Mouse (Mus musculus) forebrain, embryonic 11.5 days (tissue): ENCODE results near the gene Prickle1. TPM values are rescaled to one million over a fixed set of nuclear protein-coding genes. Genes with fewer than 3 reads are reported as not detected.

Source experiments
- ATAC-seq: fragments of 200-750 bp; cut with Nextera tagmentation; replicated peaks from 2 replicates; pipeline ENCODE4 v1.8.0; 2017; ENCODE audit warnings: moderate TSS enrichment; ENCODE audit not compliant: low FRiP score
- DNase-seq: peaks from one replicate; pipeline ENCODE4 v3.0.0-alpha.2; 2017; ENCODE audit warnings: low spot score
- H3K27ac ChIP-seq: fragments of 300-500 bp; sonication (generic); 2 replicates; pipeline ENCODE4 v1.5.1; 2014; ENCODE audit warnings: low read depth, low read length
- H3K27me3 ChIP-seq: fragments of 300-500 bp; sonication (generic); 2 replicates; pipeline ENCODE4 v1.6.1; 2014; ENCODE audit warnings: mild to moderate bottlenecking, low read length, mixed read lengths; ENCODE audit not compliant: control insufficient read depth, insufficient read depth
- H3K36me3 ChIP-seq: fragments of 300-500 bp; sonication (generic); 2 replicates; pipeline ENCODE4 v1.6.1; 2014; ENCODE audit warnings: mild to moderate bottlenecking, low read length, moderate library complexity, mixed read lengths; ENCODE audit not compliant: control insufficient read depth, insufficient read depth
- H3K4me1 ChIP-seq: fragments of 300-500 bp; sonication (generic); replicated peaks from 2 replicates; pipeline ENCODE4 v1.6.1; 2014; ENCODE audit warnings: low read length, mixed read lengths; ENCODE audit not compliant: control insufficient read depth, insufficient read depth
- H3K4me2 ChIP-seq: fragments of 300-500 bp; sonication (generic); 2 replicates; pipeline ENCODE4 v1.6.1; 2014; ENCODE audit warnings: low read depth, mild to moderate bottlenecking, low read length, moderate library complexity, mixed read lengths; ENCODE audit not compliant: severe bottlenecking
- H3K4me3 ChIP-seq: fragments of 300-500 bp; sonication (generic); 2 replicates; pipeline ENCODE4 v1.5.1; 2014; ENCODE audit warnings: low read depth, low read length
- H3K9ac ChIP-seq: fragments of 300-500 bp; sonication (generic); 2 replicates; pipeline ENCODE4 v1.6.1; 2014; ENCODE audit warnings: low read length
- H3K9me3 ChIP-seq: fragments of 300-500 bp; sonication (generic); 2 replicates; pipeline ENCODE4 v1.6.1; 2016; ENCODE audit warnings: low read length, mixed read lengths; ENCODE audit not compliant: control insufficient read depth
- WGBS: fragments of 180-500 bp; shearing (Covaris S2); extraction: QIAGEN DNeasy Blood & Tissue Kit; methylation state at CpG from one replicate; pipeline ENCODE4 v1.1.7; 2014; 5-methylcytosine and 5-hydroxymethylcytosine counted together
- polyA plus RNA-seq: library from polyadenylated mRNA; unstranded; fragments of >200 nt; fragmentation: Nextera tagmentation; extraction: Ambion mirVana; gene quantifications from 2 replicates; pipeline ENCODE4 v1.2.1, GENCODE M21; 2014

The Prickle1 gene
- polyA plus RNA-seq, 1 experiment from 2014 or later = 11.6 TPM

DNA sequence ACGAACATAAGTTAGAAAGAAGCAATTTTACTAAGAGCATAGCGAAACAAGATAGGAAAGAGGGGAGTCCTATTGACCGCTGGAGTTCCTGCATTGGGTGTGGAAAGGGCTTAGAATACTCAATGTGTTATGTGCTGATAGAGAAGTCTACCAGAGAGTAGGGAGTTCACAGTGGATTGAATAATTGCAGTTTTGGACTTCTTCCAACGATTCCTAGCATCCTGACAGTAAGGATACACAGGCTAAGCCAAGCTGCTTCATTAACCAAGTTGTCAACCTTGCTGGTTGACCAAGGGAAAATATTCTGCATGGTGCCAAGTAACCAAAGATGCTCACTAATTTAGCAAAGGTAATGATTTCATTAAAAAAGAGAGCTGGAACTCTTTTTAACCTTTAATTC is 118.0 kb downstream of the Prickle1 start:
- Histone ChIP-seq H3K4me1 (no peaks in the 10 kb centered on the region), H3K4me3 (no peak overlapping the region), H3K4me2 (no peak overlapping the region), H3K27ac (no peak overlapping the region), H3K27me3 (no peaks in the 10 kb centered on the region), H3K36me3 (no peaks in the 10 kb centered on the region), H3K9ac (no peak overlapping the region), H3K9me3 (no peaks in the 10 kb centered on the region)
- no peak for DNase-seq
- ATAC-seq = no peak
- 95% methylated on average over 4 of the region's 4 CpGs for WGBS

DNA sequence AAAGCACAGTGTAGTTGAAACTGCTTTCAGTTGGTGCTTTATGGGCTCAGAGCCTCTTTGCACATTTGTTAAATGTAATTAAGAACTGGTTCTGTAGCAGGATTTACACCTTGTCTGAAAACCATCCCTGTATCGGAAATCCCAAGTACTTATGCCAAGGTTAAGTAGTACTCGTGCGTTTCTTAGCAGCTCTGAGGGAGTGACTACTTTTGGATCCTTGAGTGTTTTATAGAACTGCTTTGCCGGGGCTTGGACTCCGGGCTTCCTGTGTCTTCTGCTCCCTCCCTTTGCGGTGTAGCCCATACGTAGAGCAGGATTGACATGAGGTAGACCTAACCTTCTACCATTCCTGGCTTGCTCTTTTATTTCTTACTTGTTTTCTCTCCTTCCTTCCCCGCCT is 120.0 kb downstream of the Prickle1 start:
- H3K27me3 ChIP-seq = no peaks in the 10 kb centered on the region
- no peak overlapping the region for H3K9ac ChIP-seq
- no peak overlapping the region for H3K27ac ChIP-seq
- H3K4me3 ChIP-seq = no peak overlapping the region
- no peaks in the 10 kb centered on the region for H3K9me3 ChIP-seq
- peaks cover 8% of the 10 kb centered on the region; the same call in 1 of the 2 replicates for H3K4me1 ChIP-seq
- 84% methylated on average over 8 of the region's 8 CpGs for WGBS
- DNase-seq (no peak), ATAC-seq (no peak)
- H3K36me3 ChIP-seq = no peaks in the 10 kb centered on the region
- H3K4me2 ChIP-seq = no peak overlapping the region

DNA sequence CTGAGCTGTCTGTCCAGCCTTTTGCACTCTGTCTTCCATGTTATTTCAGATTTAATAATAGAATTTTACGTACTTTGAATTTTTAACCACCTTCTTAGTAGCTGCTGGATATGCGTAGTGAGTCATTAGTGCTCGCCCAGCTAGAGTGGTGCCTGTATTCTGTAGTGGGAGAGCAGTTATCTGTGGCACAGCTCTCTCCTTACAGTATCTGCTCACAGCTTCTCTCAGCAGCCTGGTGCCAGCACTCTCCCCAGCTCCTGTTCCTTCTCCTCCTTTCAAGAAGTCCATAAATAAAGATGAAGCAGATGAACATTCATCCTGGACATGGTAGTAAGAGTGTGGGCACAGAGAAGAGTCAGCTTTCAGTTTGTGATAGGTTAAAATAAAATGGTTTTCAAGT is 121.4 kb downstream of the Prickle1 start:
- Histone ChIP-seq H3K4me2 (no peak overlapping the region), H3K9ac (no peak overlapping the region), H3K36me3 (no peaks in the 10 kb centered on the region), H3K4me1 (peaks cover 8% of the 10 kb centered on the region; the same call in 1 of the 2 replicates), H3K9me3 (no peaks in the 10 kb centered on the region), H3K27ac (no peak overlapping the region), H3K4me3 (no peak overlapping the region), H3K27me3 (no peaks in the 10 kb centered on the region)
- DNase-seq (no peak), ATAC-seq (no peak)
- 94% methylated on average over 3 of the region's 3 CpGs for WGBS

DNA sequence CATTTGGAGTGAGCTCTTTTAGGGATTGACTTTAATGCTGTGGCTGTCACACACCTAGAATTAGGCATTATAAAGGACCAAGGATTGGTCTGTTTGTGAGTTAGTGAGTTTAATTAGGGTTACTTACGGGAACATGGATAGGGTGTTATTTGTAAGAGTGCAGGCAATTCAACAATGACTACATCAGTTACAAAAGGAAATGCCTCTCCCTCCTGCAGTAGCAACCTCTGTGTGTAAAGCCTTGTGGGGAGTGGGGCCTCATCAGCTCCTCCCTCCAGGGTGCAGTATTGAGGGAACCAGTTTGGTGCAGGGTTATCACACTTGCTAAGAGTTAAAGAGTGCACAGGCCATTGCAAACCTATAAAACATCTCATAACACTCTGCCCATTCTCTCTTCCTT is 123.6 kb downstream of the Prickle1 start:
- ATAC-seq (peak; percentile 51; the same call in 1 of the 2 replicates), DNase-seq (no peak)
- Histone ChIP-seq H3K27me3 (no peaks in the 10 kb centered on the region), H3K9me3 (no peaks in the 10 kb centered on the region), H3K4me2 (no peak overlapping the region), H3K9ac (no peak overlapping the region), H3K27ac (no peak overlapping the region), H3K4me1 (peaks cover 8% of the 10 kb centered on the region; the same call in 1 of the 2 replicates), H3K4me3 (no peak overlapping the region), H3K36me3 (no peaks in the 10 kb centered on the region; the same call in 1 of the 2 replicates)
- WGBS = 16% methylated on average over 1 of the region's 1 CpGs

DNA sequence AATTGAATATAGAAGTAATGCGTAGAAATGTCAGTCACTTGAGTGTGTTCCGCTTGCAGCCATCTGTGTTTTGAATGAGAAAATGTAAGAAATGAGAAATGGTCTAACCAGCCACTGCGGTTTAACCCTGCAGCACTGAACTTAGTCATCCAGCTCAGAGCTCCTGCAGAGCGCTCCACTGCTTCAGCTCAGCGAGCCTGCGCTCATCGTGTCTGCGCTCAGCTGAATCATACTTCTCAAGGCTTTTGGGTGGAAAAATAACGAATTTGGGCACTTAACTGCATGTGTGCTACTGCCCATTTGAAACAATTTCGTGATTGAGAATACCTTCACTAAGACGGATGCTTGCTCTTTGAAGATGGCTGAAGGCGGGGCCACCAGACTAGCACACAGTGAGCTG is 124.0 kb downstream of the Prickle1 start:
- 0 out of 2 replicates have a peak, but pooled peaks have one; percentile 18 for ATAC-seq
- H3K4me2 ChIP-seq = no peak overlapping the region

DNA sequence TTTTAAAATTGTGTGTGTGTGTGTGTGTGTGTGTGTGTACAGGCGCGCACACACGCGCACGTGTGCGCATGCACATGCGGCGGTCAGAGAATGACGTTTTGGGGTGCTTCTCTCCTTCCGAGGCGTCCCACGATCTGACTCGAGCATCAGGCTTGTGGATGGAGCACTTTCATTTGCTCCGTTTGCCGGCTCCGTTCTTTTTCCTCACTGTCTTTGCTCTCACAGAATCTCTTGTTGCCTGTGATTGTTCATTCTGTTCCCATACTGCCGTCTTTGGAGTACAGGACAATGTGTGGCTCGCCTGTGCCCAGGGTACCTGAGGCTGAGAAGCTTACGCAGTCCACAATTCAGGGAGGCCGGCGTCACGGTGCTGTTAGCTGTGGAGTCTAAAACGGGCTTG is 134.6 kb downstream of the Prickle1 start:
- no peaks in the 10 kb centered on the region; the same call in 1 of the 2 replicates for H3K36me3 ChIP-seq
- WGBS = 93% methylated on average over 23 of the region's 23 CpGs
- no peak for ATAC-seq

More for the DNA sequence above, 124.0 kb downstream of the Prickle1 start:
- WGBS = 33% methylated on average over 12 of the region's 12 CpGs
- Histone ChIP-seq H3K4me1 (peaks cover 8% of the 10 kb centered on the region; the same call in 1 of the 2 replicates), H3K4me3 (no peak overlapping the region), H3K36me3 (no peaks in the 10 kb centered on the region; the same call in 1 of the 2 replicates), H3K9me3 (no peaks in the 10 kb centered on the region), H3K27ac (no peak overlapping the region), H3K27me3 (no peaks in the 10 kb centered on the region), H3K9ac (no peak overlapping the region; the same call in 1 of the 2 replicates)
- no peak for DNase-seq

DNA sequence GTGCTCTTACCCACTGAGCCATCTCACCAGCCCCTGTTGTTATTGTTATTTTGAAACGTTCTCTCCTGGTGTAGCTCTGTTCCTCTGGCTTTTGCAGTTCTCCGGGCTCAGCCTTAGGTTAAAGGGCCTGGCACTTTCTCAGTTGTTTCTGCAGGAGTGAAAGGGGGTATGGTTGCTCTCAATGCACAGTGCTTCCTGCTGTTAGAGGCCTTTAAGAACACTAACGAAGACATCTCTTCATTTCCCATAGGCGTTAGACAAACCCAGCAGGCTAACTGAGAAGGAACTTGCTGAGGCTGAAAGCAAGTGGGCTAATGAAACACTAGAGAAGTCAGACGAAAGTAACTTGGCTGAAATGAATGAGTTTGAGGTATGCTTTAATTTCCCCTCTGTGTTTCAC is 136.3 kb downstream of the Prickle1 start:
- no peak for DNase-seq
- no peaks in the 10 kb centered on the region for H3K4me1 ChIP-seq
- no peaks in the 10 kb centered on the region; the same call in 1 of the 2 replicates for H3K36me3 ChIP-seq
- H3K4me3 ChIP-seq = no peak overlapping the region
- H3K9me3 ChIP-seq = no peaks in the 10 kb centered on the region
- no peaks in the 10 kb centered on the region for H3K27me3 ChIP-seq
- WGBS = 44% methylated on average over 5 of the region's 5 CpGs
- no peak for ATAC-seq
- no peak overlapping the region for H3K9ac ChIP-seq
- H3K4me2 ChIP-seq = no peak overlapping the region
- H3K27ac ChIP-seq = no peak overlapping the region

More for the DNA sequence above, 134.6 kb downstream of the Prickle1 start:
- no peak for DNase-seq
- H3K9ac ChIP-seq = no peak overlapping the region
- no peak overlapping the region for H3K4me2 ChIP-seq
- no peak overlapping the region for H3K27ac ChIP-seq
- H3K4me3 ChIP-seq = no peak overlapping the region
- H3K27me3 ChIP-seq = no peaks in the 10 kb centered on the region
- no peaks in the 10 kb centered on the region for H3K4me1 ChIP-seq
- no peaks in the 10 kb centered on the region for H3K9me3 ChIP-seq

DNA sequence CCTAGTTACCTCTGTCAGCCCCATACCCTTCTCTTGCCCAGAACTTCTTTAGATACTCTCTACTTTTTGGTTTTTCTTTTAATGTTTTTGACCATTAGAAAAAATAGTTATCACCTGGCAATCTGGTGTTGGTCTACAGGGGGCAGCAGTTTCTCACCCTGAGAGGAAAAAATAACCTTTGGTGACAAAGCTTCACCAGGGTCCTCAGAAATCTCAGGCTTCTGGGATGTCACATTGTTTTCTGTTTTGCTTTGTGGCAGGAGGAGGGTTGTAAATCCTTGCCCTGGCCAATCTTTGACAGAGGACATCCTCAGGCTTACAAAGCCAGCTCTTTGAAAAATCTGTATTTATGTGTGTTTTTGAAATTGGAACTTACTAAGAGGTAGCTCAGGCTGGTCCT is 139.7 kb downstream of the Prickle1 start:
- DNase-seq (no peak), ATAC-seq (no peak)
- no peak overlapping the region for H3K27ac ChIP-seq
- H3K9me3 ChIP-seq = no peaks in the 10 kb centered on the region
- H3K4me1 ChIP-seq = no peaks in the 10 kb centered on the region
- H3K9ac ChIP-seq = no peak overlapping the region
- no peaks in the 10 kb centered on the region; the same call in 1 of the 2 replicates for H3K36me3 ChIP-seq
- no peaks in the 10 kb centered on the region for H3K27me3 ChIP-seq
- no peak overlapping the region for H3K4me3 ChIP-seq
- no peak overlapping the region for H3K4me2 ChIP-seq

DNA sequence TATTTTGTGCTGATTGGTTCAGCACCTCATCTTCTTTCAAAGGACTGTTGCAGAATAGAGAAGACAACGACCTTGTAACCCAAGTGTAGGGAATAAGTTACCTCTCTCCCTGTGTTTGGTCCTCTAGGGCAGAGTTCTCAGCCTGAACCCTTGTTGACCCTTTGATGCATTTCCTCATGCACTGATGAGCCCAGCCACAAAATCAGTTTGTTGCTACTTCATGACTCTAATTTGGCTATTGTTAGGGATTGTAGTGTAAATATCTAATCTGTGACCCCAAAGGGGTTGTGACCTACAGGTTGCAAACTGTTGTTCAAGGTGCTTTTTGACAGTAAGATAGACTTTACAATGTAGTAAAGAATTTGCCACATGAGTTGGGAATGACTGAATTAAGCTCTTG is 142.4 kb downstream of the Prickle1 start:
- Histone ChIP-seq H3K4me2 (no peak overlapping the region), H3K27me3 (no peaks in the 10 kb centered on the region), H3K4me1 (no peaks in the 10 kb centered on the region), H3K27ac (no peak overlapping the region), H3K4me3 (no peak overlapping the region), H3K9me3 (no peaks in the 10 kb centered on the region), H3K9ac (no peak overlapping the region), H3K36me3 (no peaks in the 10 kb centered on the region)
- DNase-seq = no peak
- no peak for ATAC-seq
- 85% methylated on average over 1 of the region's 1 CpGs for WGBS
